Mouse (Mus musculus): ENCODE data around the gene Slc7a15. TPM values are rescaled to one million over a fixed set of nuclear protein-coding genes. Genes with fewer than 3 reads are reported as not detected.

Slc7a15 gene
- polyA plus RNA-seq, 1 experiment from 2014 or later, result 0.06 TPM

- in situ Hi-C loops (cut with MboI; ENCODE audit: low pct_unique_long_range_greater_than_20kb), result loop anchor here (25.0 kb wide), 1 partner anchor 473 kb away; no protein-coding TSS in a partner anchor
- TF ChIP-seq CTCF (IDR thresholded peaks at IDR 0.05), result no peak
- POLR2A ChIA-PET, result no interaction called here
- DNase-seq (ENCODE audit: low read depth, low spot score) (no peak), ATAC-seq (no peak)
- no peaks in the 10 kb centered on the region for H3K27me3 ChIP-seq
- CTCF ChIA-PET, result interaction anchor here (1.6 kb wide), 1 partner anchor 13 kb away, joined by 4 read pairs; no protein-coding TSS in a partner anchor
Observed at GRCm38 (mm10) chr12:8534915-8535314, 64.0 kb downstream of the Slc7a15 start.

DNA sequence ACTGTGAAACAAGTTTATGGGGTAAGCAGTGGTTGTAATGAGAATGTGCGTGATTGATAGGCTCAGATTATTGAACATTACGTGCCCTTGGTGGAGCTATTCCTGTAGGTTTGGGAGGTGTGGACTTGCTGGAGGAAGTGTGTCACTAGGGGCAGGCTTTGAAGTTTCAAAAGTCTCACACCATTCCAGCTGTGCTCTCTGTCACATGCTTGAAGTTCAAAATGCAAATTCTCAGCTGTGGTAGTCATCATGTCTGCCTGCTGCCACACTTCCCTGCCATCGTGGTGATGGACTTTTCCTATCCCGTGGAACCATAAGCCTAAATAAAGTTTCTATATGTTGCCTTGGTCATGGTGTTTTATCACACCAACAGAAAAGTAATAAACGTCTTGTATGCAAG, 71.1 kb downstream of the Slc7a15 start:
- in situ Hi-C loops (cut with MboI; ENCODE audit: low pct_unique_long_range_greater_than_20kb), result loop anchor here (25.0 kb wide), 1 partner anchor 465 kb away; no protein-coding TSS in a partner anchor
- CTCF ChIA-PET, result no interaction called here

DNA sequence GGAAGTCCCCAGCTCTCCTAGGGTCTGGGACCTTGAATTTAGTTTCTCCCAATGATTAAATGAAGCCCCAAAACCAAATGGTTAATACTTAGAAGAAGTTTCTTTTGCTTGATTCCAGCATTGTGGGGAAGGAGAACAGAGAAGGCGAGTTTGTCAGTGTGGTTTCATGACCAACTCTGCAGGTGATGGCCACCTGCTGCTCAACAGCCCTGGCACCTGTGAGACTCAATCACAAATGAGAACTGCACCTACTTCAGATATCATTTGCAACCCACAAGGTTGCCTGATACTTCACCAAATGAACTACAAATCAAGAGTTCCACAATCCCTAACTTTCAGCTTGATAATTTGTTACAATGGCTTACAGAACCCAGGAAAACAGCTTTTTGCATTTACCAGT, 71.7 kb downstream of the Slc7a15 start:
- H3K27me3 ChIP-seq, result no peaks in the 10 kb centered on the region
- ChIA-PET CTCF (no interaction called here), POLR2A (interaction anchor here (0.9 kb wide), 1 partner anchor 211 kb away, joined by 3 read pairs; no protein-coding TSS in a partner anchor)
- TF ChIP-seq CTCF (IDR thresholded peaks at IDR 0.05), result no peak
- DNase-seq (ENCODE audit: low read depth, low spot score) (no peak), ATAC-seq (no peak)
- in situ Hi-C loops (cut with MboI; ENCODE audit: low pct_unique_long_range_greater_than_20kb), result loop anchor here (25.0 kb wide), 1 partner anchor 465 kb away; no protein-coding TSS in a partner anchor

More for the DNA sequence above, 71.1 kb downstream of the Slc7a15 start:
- DNase-seq (ENCODE audit: low read depth, low spot score), result no peak
- no peak for TF ChIP-seq CTCF (IDR thresholded peaks at IDR 0.05)
- no peaks in the 10 kb centered on the region for H3K27me3 ChIP-seq
- no peak for ATAC-seq
- POLR2A ChIA-PET, result no interaction called here

DNA sequence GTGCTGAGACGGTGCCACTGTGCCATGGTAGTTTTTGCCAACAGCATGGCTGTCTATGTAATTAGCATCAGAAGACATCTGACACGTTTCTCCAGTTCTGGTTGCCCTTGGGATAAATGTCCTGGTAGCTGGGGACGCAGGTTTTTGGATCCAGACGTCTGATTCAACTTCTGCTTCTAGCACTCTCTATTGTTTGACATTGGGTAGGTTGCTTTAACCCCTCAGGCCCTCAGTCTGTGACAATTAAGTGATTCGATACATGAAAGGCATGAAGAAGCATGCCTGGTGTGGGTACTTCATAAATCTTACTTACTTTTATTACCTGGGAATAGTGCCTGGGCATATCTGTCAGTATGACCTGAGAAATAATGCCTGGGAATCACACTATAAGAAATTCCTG, 74.8 kb downstream of the Slc7a15 start:
- POLR2A ChIA-PET, result no interaction called here
- TF ChIP-seq CTCF (IDR thresholded peaks at IDR 0.05), result no peak
- in situ Hi-C loops (cut with MboI; ENCODE audit: low pct_unique_long_range_greater_than_20kb), result no loop called here

DNA sequence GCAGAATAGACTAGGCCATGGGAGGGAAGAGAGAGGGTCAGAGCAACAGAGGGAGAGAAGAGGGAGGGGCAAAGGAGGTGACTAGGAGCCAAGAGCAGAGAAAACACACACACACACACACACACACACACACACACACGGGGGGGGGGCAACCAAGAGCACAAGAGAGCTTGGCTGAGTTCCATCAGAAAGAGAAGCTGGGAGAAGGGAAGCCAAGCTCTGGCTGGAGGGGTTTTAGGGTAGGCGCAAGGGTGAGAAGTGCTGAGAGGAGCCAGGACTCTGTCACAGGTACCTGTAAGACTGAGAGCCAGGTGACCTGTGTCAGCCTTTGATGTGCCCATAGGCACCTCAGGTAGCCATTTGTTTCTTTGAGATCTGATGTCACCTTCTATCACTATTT, 76.2 kb downstream of the Slc7a15 start:
- no peaks in the 10 kb centered on the region for H3K27me3 ChIP-seq
- in situ Hi-C loops (cut with MboI; ENCODE audit: low pct_unique_long_range_greater_than_20kb), result no loop called here
- CTCF ChIA-PET, result no interaction called here
- POLR2A ChIA-PET, result interaction anchor here (0.6 to 0.7 kb wide), 2 partner anchors 86 to 171 kb away, joined by 3 to 4 read pairs; no protein-coding TSS in a partner anchor
- DNase-seq (ENCODE audit: low read depth, low spot score), result no peak
- ATAC-seq, result no peak
- no peak for TF ChIP-seq CTCF (IDR thresholded peaks at IDR 0.05)

More for the DNA sequence above, 74.8 kb downstream of the Slc7a15 start:
- DNase-seq (ENCODE audit: low read depth, low spot score), result no peak
- ATAC-seq, result no peak
- CTCF ChIA-PET, result no interaction called here
- no peaks in the 10 kb centered on the region for H3K27me3 ChIP-seq

DNA sequence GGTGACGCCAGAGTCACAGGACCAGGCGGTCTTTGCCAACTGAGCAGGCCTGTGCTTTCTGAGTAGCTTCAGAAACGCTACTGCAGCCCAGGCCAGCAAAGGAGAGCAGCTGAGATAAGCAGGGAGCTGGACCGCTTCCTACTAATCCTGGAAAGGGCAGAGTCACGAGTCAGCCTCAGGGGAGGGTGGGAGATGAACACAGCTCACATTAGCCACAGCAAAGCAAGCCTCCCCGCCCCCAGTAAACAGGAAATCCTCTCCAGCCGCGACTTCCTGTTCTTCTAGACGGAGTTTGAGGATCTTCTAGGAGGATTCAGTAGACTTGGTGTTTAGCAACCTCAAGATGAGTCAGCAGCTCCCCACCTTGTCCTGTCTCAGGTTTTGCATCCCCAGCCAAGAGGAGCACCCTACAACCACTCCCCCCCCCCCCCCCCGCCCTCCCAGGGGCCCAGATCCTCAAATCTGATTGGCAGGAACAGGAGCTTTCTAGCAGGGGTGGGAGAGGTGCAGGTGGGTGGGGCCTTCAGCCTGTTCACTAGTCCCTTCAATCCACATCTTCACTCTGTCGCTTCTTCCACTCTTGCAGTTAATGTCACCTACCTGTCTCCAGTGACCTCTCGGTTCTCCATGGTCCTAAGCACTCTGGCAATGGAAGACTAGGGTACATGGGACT, 77.4 kb downstream of the Slc7a15 start:
- ChIA-PET POLR2A (no interaction called here), CTCF (interaction anchor here (0.8 to 1.7 kb wide), 3 partner anchors 11 to 164 kb away, joined by 3 to 4 read pairs (median 4); no protein-coding TSS in a partner anchor)
- ATAC-seq (peak; percentile 48), DNase-seq (ENCODE audit: low read depth, low spot score) (no peak)
- no peak for TF ChIP-seq CTCF (IDR thresholded peaks at IDR 0.05)
- H3K27me3 ChIP-seq, result no peaks in the 10 kb centered on the region
- in situ Hi-C loops (cut with MboI; ENCODE audit: low pct_unique_long_range_greater_than_20kb), result no loop called here

DNA sequence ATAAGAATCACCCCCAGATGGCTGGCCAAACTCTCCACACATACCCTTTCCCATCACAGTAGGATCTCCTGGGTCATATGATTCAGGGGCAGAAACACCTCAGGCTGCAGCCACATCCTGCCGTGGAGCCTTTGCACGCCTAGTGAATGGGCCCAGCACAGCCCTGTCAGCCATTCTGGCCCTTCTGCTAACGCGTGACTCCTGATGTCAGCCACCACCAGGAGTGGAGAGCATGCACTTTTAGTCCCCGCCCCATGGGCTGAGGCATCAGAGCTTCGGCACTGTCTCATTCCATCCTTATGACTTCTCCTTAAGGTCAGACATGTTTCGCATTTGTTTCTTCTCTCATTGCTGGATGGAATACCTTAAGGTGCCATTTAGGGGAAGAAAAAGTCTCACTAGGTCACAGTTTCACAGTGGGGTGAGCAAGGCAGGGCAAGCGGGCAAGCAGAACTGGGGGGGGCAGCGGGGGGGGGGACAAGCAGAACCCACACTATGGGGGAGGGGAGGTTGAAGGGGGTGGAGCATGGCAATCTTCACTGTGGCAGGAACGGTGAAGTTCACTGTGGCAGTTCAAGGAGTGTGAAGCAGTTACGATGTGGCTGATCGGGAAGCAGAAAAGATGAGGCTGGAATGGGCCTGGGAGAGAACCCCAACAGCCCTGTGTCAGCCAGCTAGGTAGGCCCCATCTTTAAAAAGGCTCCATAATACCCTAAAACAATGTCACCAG, 79.3 kb downstream of the Slc7a15 start:
- no peak for DNase-seq (ENCODE audit: low read depth, low spot score)

GRCm38 (mm10) chr12:8511037-8511882, 87.6 kb downstream of the Slc7a15 start:
- CTCF ChIA-PET, result interaction anchor here (1.2 kb wide), 1 partner anchor 178 kb away, joined by 4 read pairs; no protein-coding TSS in a partner anchor
- POLR2A ChIA-PET, result no interaction called here

More for the DNA sequence above, 79.3 kb downstream of the Slc7a15 start:
- H3K27me3 ChIP-seq, result no peaks in the 10 kb centered on the region
- ATAC-seq, result peak; percentile 53
- in situ Hi-C loops (cut with MboI; ENCODE audit: low pct_unique_long_range_greater_than_20kb), result no loop called here
- no peak for TF ChIP-seq CTCF (IDR thresholded peaks at IDR 0.05)
- CTCF ChIA-PET, result no interaction called here
- POLR2A ChIA-PET, result no interaction called here

DNA sequence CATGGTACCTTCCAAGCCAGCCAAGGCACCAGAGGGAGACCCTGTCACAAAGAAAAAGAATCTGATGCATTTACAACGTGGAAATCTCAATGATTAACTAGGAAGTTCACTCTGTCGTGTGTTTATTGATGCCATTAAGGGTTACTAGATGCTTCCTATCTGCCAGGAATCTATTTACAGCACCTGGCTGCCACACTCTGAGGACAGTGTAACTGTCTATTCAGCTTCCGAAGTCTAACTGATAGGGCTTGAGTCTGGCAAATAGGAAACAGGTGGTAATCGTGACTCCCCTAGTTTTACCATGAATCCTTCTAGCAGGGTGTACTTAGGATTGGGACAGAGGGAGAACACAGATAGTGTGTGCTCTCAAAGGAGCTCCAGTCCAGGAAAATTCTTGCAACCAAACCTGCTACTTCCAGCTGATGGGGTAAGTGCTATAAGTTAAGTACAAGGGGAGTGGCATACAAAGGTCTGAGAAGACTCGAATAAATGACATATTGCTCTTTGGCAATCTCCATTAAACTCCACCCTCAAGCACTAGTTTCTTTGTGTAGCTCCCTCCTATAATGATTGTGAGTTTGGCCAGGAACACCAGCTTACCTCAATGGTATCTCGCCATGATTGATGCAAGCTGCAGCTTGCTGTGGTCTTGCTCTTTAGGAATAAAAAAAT, 88.4 kb downstream of the Slc7a15 start:
- H3K27me3 ChIP-seq, result no peaks in the 10 kb centered on the region

More at GRCm38 (mm10) chr12:8511037-8511882, 87.6 kb downstream of the Slc7a15 start:
- ATAC-seq (peak; percentile 83), DNase-seq (ENCODE audit: low read depth, low spot score) (no peak)
- TF ChIP-seq CTCF (IDR thresholded peaks at IDR 0.05), result no peak
- in situ Hi-C loops (cut with MboI; ENCODE audit: low pct_unique_long_range_greater_than_20kb), result no loop called here
- H3K27me3 ChIP-seq, result no peaks in the 10 kb centered on the region

More for the DNA sequence above, 88.4 kb downstream of the Slc7a15 start:
- ChIA-PET CTCF (interaction anchor here (1.0 kb wide), 1 partner anchor 10 kb away, joined by 4 read pairs; no protein-coding TSS in a partner anchor), POLR2A (interaction anchor here (1.1 kb wide), 1 partner anchor 11 kb away, joined by 4 read pairs; the partner anchor contains the start of gene Rhob)
- ATAC-seq, result no peak
- no peak for DNase-seq (ENCODE audit: low read depth, low spot score)
- in situ Hi-C loops (cut with MboI; ENCODE audit: low pct_unique_long_range_greater_than_20kb), result no loop called here
- TF ChIP-seq CTCF (IDR thresholded peaks at IDR 0.05), result no peak

Data from Patski (cell line).